Mouse (Mus musculus): ENCODE measurements around the gene Efcab12. TPM values are rescaled to one million over a fixed set of nuclear protein-coding genes. Genes with fewer than 3 reads are reported as not detected.

The Efcab12 gene
- polyA plus RNA-seq, 1 experiment, result 4.8 TPM

DNA sequence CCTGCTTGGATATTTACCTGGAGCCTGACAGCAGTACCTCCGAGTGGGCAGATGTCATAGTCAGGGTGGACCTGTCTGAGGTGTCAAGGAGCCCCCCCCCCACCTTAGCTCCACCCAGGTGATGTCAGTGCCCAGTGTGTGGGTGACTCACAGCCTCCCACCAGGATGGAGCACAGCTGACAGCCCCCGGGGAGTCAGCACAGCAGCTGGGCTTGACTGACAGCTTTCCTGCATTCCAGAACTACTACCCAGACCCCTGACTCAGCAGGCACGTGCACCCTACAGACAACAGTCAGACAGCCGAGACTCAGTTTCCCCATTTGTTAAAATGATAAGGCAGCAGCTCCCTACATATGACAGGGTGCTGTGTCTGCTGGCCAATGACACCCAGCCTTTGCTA is 77.2 kb downstream of the Efcab12 start:
- TF ChIP-seq POLR2A (IDR thresholded peaks at IDR 0.05; ENCODE audit: borderline replicate concordance, extremely low read depth, insufficient read depth, insufficient read length, poor library complexity, severe bottlenecking) (no peak), CTCF (IDR thresholded peaks at IDR 0.05; ENCODE audit: borderline replicate concordance, extremely low read depth, insufficient read depth, insufficient read length) (no peak)
- no peak for DNase-seq (ENCODE audit: low read depth)

Other genes starting within 250 kb of the Efcab12 start
- gene Mkrn2os, start 245.8 kb downstream of the Efcab12 start, polyA plus RNA-seq (2012; rRNA removed), result 0.10 TPM in 1 of 2 replicates, not detected in the other
- gene Mkrn2, start 236.5 kb downstream of the Efcab12 start, polyA plus RNA-seq (2012; rRNA removed), result 32.6 and 44.7 TPM in 2 replicates
- 249 and 289 TPM in 2 replicates for gene Raf1, start 161.8 kb downstream of the Efcab12 start, polyA plus RNA-seq (2012; rRNA removed)
- gene Tmem40, start 76.0 kb downstream of the Efcab12 start, polyA plus RNA-seq (2012; rRNA removed), result 1.1 and 1.6 TPM in 2 replicates
- 30.5 and 37.1 TPM in 2 replicates for gene Cand2, start 63.9 kb downstream of the Efcab12 start, polyA plus RNA-seq (2012; rRNA removed)
- 1,840 and 1,952 TPM in 2 replicates for gene Rpl32, start 29.7 kb downstream of the Efcab12 start, polyA plus RNA-seq (2012; rRNA removed)
- gene Mbd4, start 15.0 kb upstream of the Efcab12 start, polyA plus RNA-seq (2012; rRNA removed), result 10.2 and 12.8 TPM in 2 replicates
- gene Ift122, start 15.1 kb upstream of the Efcab12 start, polyA plus RNA-seq (2012; rRNA removed), result 28.1 and 28.9 TPM in 2 replicates
- 1.9 and 2.1 TPM in 2 replicates for gene Rho, start 93.3 kb upstream of the Efcab12 start, polyA plus RNA-seq (2012; rRNA removed)
- not detected in 2 replicates for gene H1foo, start 106.5 kb upstream of the Efcab12 start, polyA plus RNA-seq (2012; rRNA removed)
- 34.7 and 38.5 TPM in 2 replicates for gene Plxnd1, start 156.6 kb upstream of the Efcab12 start, polyA plus RNA-seq (2012; rRNA removed)